Mouse (Mus musculus): ENCODE results near the gene Rabep1. TPM values are rescaled to one million over a fixed set of nuclear protein-coding genes. Genes with fewer than 3 reads are reported as not detected.

Gene Rabep1
- polyA plus RNA-seq, 1 experiment from 2014 or later: 30.5 TPM

DNA sequence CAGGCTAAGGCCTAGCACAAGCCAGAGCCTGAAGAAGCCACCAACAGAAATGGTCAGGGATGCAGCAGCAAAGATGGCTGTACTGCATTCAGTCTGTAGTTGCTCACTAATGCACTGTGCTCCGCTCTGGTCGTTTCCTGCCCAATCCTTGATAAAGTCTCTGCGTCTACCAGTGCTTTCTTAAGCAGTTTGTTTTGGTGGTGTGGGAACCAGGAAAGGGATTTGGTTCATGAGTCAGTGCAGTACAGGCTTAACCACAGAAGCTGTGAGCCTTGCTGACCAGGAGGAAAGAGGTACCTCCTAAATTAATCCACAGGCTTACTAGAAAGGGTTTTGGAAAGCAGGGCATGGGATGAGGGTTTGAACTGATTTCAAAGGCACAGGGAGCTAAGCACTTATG lies 36.5 kb upstream of the Rabep1 start:
- H3K27ac ChIP-seq (ENCODE audit: low read depth): no peak overlapping the region
- no peak overlapping the region for H3K4me2 ChIP-seq (ENCODE audit: low read length)
- H3K4me3 ChIP-seq (ENCODE audit: low read depth, low read length): no peak overlapping the region
- DNase-seq (ENCODE audit: low spot score) (no peak), ATAC-seq (replicated peaks; ENCODE audit: low FRiP score, low TSS enrichment, low read depth) (no peak)
- no peaks in the 10 kb centered on the region for H3K36me3 ChIP-seq (ENCODE audit: control insufficient read depth, insufficient read depth, low read length)
- H3K27me3 ChIP-seq (replicated peaks; ENCODE audit: control insufficient read depth, insufficient read depth, low read length): no peaks in the 10 kb centered on the region
- no peaks in the 10 kb centered on the region for H3K9me3 ChIP-seq (ENCODE audit: control insufficient read depth, low read length)
- H3K9ac ChIP-seq (ENCODE audit: low read length): no peak overlapping the region
- 62% methylated on average over 3 of the region's 3 CpGs for WGBS
- H3K4me1 ChIP-seq (replicated peaks; ENCODE audit: control insufficient read depth, insufficient read depth, low read length): no peaks in the 10 kb centered on the region

DNA sequence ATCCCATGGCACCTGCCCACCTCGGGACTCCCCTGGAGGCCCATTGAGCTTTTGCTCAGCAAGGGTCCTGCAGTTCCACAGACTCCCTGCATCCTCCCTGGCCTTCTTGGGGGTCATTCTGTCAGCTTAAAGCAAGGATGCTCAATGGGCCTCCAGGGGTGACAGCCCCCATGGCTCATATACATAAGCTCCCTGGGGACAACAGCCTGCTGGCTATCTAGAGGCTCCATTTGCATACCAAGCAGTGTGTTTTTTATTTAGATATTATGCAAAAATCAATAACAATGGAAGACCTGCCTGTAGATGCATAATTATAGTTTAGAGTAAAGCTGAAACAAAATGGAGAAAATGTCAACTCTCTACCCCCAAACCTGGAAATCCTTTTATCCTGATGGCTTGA lies 35.6 kb upstream of the Rabep1 start:
- Histone ChIP-seq H3K27me3 (replicated peaks; ENCODE audit: control insufficient read depth, insufficient read depth, low read length) (no peaks in the 10 kb centered on the region), H3K4me2 (ENCODE audit: low read length) (no peak overlapping the region), H3K9ac (ENCODE audit: low read length) (no peak overlapping the region), H3K36me3 (ENCODE audit: control insufficient read depth, insufficient read depth, low read length) (no peaks in the 10 kb centered on the region), H3K4me1 (replicated peaks; ENCODE audit: control insufficient read depth, insufficient read depth, low read length) (no peaks in the 10 kb centered on the region), H3K4me3 (ENCODE audit: low read depth, low read length) (no peak overlapping the region), H3K9me3 (ENCODE audit: control insufficient read depth, low read length) (no peaks in the 10 kb centered on the region), H3K27ac (ENCODE audit: low read depth) (no peak overlapping the region)
- ATAC-seq (replicated peaks; ENCODE audit: low FRiP score, low TSS enrichment, low read depth) (no peak), DNase-seq (ENCODE audit: low spot score) (no peak)
- WGBS: 32% methylated on average over 1 of the region's 1 CpGs

- 85% methylated on average over 5 of the region's 5 CpGs for WGBS
- H3K27me3 ChIP-seq (replicated peaks; ENCODE audit: control insufficient read depth, insufficient read depth, low read length): no peaks in the 10 kb centered on the region
- no peaks in the 10 kb centered on the region for H3K9me3 ChIP-seq (ENCODE audit: control insufficient read depth, low read length)
- ATAC-seq (replicated peaks; ENCODE audit: low FRiP score, low TSS enrichment, low read depth) (no peak), DNase-seq (ENCODE audit: low spot score) (no peak)
- no peaks in the 10 kb centered on the region for H3K4me1 ChIP-seq (replicated peaks; ENCODE audit: control insufficient read depth, insufficient read depth, low read length)
- H3K36me3 ChIP-seq (ENCODE audit: control insufficient read depth, insufficient read depth, low read length): no peaks in the 10 kb centered on the region
- no peak overlapping the region for H3K9ac ChIP-seq (ENCODE audit: low read length)
- H3K4me3 ChIP-seq (ENCODE audit: low read depth, low read length): no peak overlapping the region
- H3K4me2 ChIP-seq (ENCODE audit: low read length): no peak overlapping the region
- H3K27ac ChIP-seq (ENCODE audit: low read depth): no peak overlapping the region
Observed at GRCm38 (mm10) chr11:70811041-70811440, 33.5 kb upstream of the Rabep1 start.

DNA sequence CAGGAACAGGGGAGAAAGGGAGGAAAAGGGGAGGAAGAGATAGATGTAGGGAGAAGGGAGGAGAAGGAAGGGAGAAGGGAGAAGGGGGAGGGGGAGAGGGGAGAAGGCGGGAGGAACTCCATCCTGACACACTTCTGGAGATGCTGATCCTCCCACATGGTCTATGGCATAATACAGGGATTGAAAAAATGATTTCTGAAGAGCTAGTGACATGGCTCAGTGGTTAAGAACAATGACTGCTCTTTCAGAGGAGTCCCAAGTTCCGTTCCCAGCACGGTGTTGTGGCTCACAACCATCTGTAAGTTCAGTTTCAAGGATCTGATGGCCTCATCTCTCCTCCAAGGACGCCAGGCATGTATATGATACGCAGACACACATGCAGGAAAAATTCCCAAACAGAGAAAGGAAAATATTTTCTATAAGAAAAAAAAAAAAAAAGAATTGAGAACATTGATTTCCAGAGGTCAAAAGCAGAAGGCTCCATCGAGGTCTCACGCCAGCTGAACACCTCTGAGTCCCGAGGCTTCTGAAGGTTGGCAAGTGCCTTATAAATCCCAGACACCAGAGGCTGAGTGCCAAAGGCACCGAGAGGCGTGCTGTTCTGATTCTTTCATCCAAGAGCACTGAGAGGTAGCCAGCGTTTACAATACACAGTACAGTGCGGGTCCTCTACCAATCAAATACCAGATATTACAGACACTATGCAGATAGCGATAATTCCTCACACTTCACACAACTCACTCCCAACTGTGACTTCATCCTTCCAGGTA lies 32.9 kb upstream of the Rabep1 start:
- Histone ChIP-seq H3K27me3 (replicated peaks; ENCODE audit: control insufficient read depth, insufficient read depth, low read length) (no peaks in the 10 kb centered on the region), H3K9ac (ENCODE audit: low read length) (no peak overlapping the region), H3K4me3 (ENCODE audit: low read depth, low read length) (no peak overlapping the region), H3K4me1 (replicated peaks; ENCODE audit: control insufficient read depth, insufficient read depth, low read length) (no peaks in the 10 kb centered on the region), H3K36me3 (ENCODE audit: control insufficient read depth, insufficient read depth, low read length) (no peaks in the 10 kb centered on the region), H3K27ac (ENCODE audit: low read depth) (no peak overlapping the region), H3K4me2 (ENCODE audit: low read length) (no peak overlapping the region), H3K9me3 (ENCODE audit: control insufficient read depth, low read length) (no peaks in the 10 kb centered on the region)
- ATAC-seq (replicated peaks; ENCODE audit: low FRiP score, low TSS enrichment, low read depth) (no peak), DNase-seq (ENCODE audit: low spot score) (no peak)
- WGBS: 62% methylated on average over 13 of the region's 13 CpGs

GRCm38 (mm10) chr11:70812365-70812764 lies 32.2 kb upstream of the Rabep1 start, which contains the start of gene Scimp:
Gene Scimp (minus strand): TSS chr11:70812586.
- DNase-seq (ENCODE audit: low spot score) (no peak), ATAC-seq (replicated peaks; ENCODE audit: low FRiP score, low TSS enrichment, low read depth) (no peak)
- H3K9me3 ChIP-seq (ENCODE audit: control insufficient read depth, low read length): no peaks in the 10 kb centered on the region
- H3K27ac ChIP-seq (ENCODE audit: low read depth): no peak within 1 kb of the TSS
- H3K27me3 ChIP-seq (replicated peaks; ENCODE audit: control insufficient read depth, insufficient read depth, low read length): no peaks in the 10 kb centered on the region
- no peak within 1 kb of the TSS for H3K4me2 ChIP-seq (ENCODE audit: low read length)
- H3K4me1 ChIP-seq (replicated peaks; ENCODE audit: control insufficient read depth, insufficient read depth, low read length): no peaks in the 10 kb centered on the region
- WGBS: 76% methylated on average over 7 of the region's 7 CpGs
- no peak within 1 kb of the TSS for H3K9ac ChIP-seq (ENCODE audit: low read length)
- no peak within 1 kb of the TSS for H3K4me3 ChIP-seq (ENCODE audit: low read depth, low read length)
- no peaks in the 10 kb centered on the region for H3K36me3 ChIP-seq (ENCODE audit: control insufficient read depth, insufficient read depth, low read length)

DNA sequence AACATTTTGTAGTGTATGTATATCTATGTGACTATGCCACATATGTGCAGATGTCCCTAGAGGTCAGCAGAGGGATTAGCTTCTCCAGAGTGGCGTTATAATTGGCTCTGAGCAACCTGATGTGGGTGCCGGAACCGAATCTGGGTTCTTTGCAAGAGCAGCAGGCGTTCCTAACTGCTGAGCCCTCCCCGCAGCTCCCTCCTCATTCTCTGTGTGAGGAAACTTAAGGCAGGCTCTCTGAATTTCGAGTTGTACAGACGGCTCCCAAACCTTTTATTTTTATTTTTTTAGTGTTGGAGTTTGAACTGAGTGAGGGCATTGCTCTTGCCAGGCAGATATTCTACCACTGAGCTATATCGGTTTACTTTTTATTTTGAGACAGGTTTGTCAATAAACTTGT lies 29.5 kb upstream of the Rabep1 start:
- no peaks in the 10 kb centered on the region for H3K36me3 ChIP-seq (ENCODE audit: control insufficient read depth, insufficient read depth, low read length)
- DNase-seq (ENCODE audit: low spot score) (no peak), ATAC-seq (replicated peaks; ENCODE audit: low FRiP score, low TSS enrichment, low read depth) (no peak)
- 87% methylated on average over 8 of the region's 8 CpGs for WGBS
- no peaks in the 10 kb centered on the region for H3K9me3 ChIP-seq (ENCODE audit: control insufficient read depth, low read length)
- no peak overlapping the region for H3K4me2 ChIP-seq (ENCODE audit: low read length)
- no peaks in the 10 kb centered on the region for H3K4me1 ChIP-seq (replicated peaks; ENCODE audit: control insufficient read depth, insufficient read depth, low read length)
- H3K4me3 ChIP-seq (ENCODE audit: low read depth, low read length): no peak overlapping the region
- H3K27ac ChIP-seq (ENCODE audit: low read depth): no peak overlapping the region
- H3K27me3 ChIP-seq (replicated peaks; ENCODE audit: control insufficient read depth, insufficient read depth, low read length): no peaks in the 10 kb centered on the region
- H3K9ac ChIP-seq (ENCODE audit: low read length): no peak overlapping the region

GRCm38 (mm10) chr11:70815498-70816078 lies 29.0 kb upstream of the Rabep1 start:
- no peaks in the 10 kb centered on the region for H3K36me3 ChIP-seq (ENCODE audit: control insufficient read depth, insufficient read depth, low read length)
- no peak for ATAC-seq (replicated peaks; ENCODE audit: low FRiP score, low TSS enrichment, low read depth)
- no peak overlapping the region for H3K4me2 ChIP-seq (ENCODE audit: low read length)

DNA sequence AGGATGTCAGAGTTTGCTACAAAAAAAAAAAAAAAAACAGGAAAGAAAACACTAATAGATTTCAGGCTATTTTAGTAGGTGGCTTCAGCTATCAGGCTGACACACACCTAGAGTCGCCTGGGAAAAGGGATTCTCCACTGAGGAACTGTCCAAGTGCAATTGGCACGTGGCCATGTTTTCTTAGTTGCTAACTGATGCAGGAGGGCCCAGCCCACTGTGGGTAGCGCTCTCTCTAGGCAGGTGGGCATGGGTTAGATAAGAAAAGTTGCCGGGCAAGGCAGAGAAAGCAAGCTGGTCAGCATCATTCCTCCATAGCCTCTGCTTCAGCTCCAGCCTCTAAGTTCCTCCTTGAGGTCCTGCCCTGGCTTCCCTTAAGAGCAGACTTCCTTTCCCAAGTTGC lies 27.8 kb upstream of the Rabep1 start:
- 79% methylated on average over 4 of the region's 4 CpGs for WGBS
- H3K4me1 ChIP-seq (replicated peaks; ENCODE audit: control insufficient read depth, insufficient read depth, low read length): peaks cover under 1% of the 10 kb centered on the region; the same call in 1 of the 2 replicates
- H3K36me3 ChIP-seq (ENCODE audit: control insufficient read depth, insufficient read depth, low read length): no peaks in the 10 kb centered on the region
- ATAC-seq (replicated peaks; ENCODE audit: low FRiP score, low TSS enrichment, low read depth) (no peak), DNase-seq (ENCODE audit: low spot score) (no peak)
- H3K4me2 ChIP-seq (ENCODE audit: low read length): no peak overlapping the region
- no peaks in the 10 kb centered on the region for H3K9me3 ChIP-seq (ENCODE audit: control insufficient read depth, low read length)
- H3K4me3 ChIP-seq (ENCODE audit: low read depth, low read length): no peak overlapping the region
- H3K27ac ChIP-seq (ENCODE audit: low read depth): no peak overlapping the region
- H3K9ac ChIP-seq (ENCODE audit: low read length): no peak overlapping the region
- H3K27me3 ChIP-seq (replicated peaks; ENCODE audit: control insufficient read depth, insufficient read depth, low read length): no peaks in the 10 kb centered on the region

More at GRCm38 (mm10) chr11:70815498-70816078, 29.0 kb upstream of the Rabep1 start:
- H3K27me3 ChIP-seq (replicated peaks; ENCODE audit: control insufficient read depth, insufficient read depth, low read length): no peaks in the 10 kb centered on the region
- DNase-seq (ENCODE audit: low spot score): peak; percentile 72
- H3K9me3 ChIP-seq (ENCODE audit: control insufficient read depth, low read length): no peaks in the 10 kb centered on the region
- H3K4me1 ChIP-seq (replicated peaks; ENCODE audit: control insufficient read depth, insufficient read depth, low read length): no peaks in the 10 kb centered on the region
- H3K27ac ChIP-seq (ENCODE audit: low read depth): no peak overlapping the region
- no peak overlapping the region for H3K4me3 ChIP-seq (ENCODE audit: low read depth, low read length)
- WGBS: 27% methylated on average over 6 of the region's 6 CpGs
- no peak overlapping the region for H3K9ac ChIP-seq (ENCODE audit: low read length)

DNA sequence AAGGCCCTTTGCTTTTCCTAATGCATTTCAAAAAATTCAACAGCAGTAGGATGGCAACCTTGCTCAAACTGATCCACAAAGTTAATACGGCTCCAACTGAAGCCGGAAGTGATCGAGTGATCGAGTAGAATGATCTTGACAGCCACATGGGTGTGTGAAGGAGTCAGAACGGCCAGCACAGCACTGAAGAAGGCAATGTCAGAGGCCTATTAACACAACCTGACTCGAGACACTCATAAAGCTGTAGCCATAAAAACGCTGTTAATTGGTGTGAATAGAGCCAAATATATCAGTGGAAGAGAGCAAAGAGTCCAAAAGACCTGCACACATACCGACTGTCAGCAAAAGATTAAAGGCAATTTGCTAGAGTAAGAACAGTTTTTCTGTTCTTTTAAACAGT lies 24.5 kb upstream of the Rabep1 start:
- Histone ChIP-seq H3K4me3 (ENCODE audit: low read depth, low read length) (no peak overlapping the region), H3K9me3 (ENCODE audit: control insufficient read depth, low read length) (no peaks in the 10 kb centered on the region), H3K4me1 (replicated peaks; ENCODE audit: control insufficient read depth, insufficient read depth, low read length) (peaks cover 7% of the 10 kb centered on the region; the same call in 1 of the 2 replicates), H3K36me3 (ENCODE audit: control insufficient read depth, insufficient read depth, low read length) (no peaks in the 10 kb centered on the region), H3K27me3 (replicated peaks; ENCODE audit: control insufficient read depth, insufficient read depth, low read length) (no peaks in the 10 kb centered on the region), H3K4me2 (ENCODE audit: low read length) (no peak overlapping the region), H3K9ac (ENCODE audit: low read length) (no peak overlapping the region), H3K27ac (ENCODE audit: low read depth) (no peak overlapping the region)
- DNase-seq (ENCODE audit: low spot score) (no peak), ATAC-seq (replicated peaks; ENCODE audit: low FRiP score, low TSS enrichment, low read depth) (no peak)
- WGBS: 70% methylated on average over 8 of the region's 8 CpGs
